Mouse (Mus musculus): ENCODE results near the gene Mfsd4b1.

DNA sequence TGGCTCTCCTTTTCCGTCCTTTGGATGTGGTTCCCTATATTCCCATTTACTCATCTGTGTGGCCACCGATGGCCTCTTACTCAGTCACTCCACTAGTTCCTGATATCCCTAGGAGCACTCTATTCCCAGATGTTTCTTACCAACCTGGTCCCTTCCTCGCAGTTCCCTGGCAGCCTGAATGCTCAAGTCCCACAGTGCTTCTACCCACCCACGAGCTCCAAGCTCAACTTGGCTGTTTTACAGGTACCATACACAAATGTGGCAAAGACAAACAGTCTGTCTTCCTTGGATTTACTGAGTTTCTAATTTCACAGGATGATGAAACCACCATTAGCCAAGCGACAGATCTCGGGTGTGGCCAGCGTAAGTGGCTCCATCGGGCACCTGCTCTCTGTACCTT, 29.4 kb upstream of the Mfsd4b1 start:
- no peak for TF ChIP-seq CTCF (IDR thresholded peaks at IDR 0.05; ENCODE audit: control insufficient read depth, insufficient read depth, low read length)
- TF ChIP-seq POLR2A (IDR thresholded peaks at IDR 0.05; ENCODE audit: borderline replicate concordance, control insufficient read depth, low read depth, low read length) = no peak
